Mouse (Mus musculus): ENCODE data around the gene Ube2j1. TPM values are rescaled to one million over a fixed set of nuclear protein-coding genes. Genes with fewer than 3 reads are reported as not detected.

Ube2j1 gene
- total and polyA plus RNA-seq, 3 experiments: 64.3 to 122 (median 93.0) TPM

DNA sequence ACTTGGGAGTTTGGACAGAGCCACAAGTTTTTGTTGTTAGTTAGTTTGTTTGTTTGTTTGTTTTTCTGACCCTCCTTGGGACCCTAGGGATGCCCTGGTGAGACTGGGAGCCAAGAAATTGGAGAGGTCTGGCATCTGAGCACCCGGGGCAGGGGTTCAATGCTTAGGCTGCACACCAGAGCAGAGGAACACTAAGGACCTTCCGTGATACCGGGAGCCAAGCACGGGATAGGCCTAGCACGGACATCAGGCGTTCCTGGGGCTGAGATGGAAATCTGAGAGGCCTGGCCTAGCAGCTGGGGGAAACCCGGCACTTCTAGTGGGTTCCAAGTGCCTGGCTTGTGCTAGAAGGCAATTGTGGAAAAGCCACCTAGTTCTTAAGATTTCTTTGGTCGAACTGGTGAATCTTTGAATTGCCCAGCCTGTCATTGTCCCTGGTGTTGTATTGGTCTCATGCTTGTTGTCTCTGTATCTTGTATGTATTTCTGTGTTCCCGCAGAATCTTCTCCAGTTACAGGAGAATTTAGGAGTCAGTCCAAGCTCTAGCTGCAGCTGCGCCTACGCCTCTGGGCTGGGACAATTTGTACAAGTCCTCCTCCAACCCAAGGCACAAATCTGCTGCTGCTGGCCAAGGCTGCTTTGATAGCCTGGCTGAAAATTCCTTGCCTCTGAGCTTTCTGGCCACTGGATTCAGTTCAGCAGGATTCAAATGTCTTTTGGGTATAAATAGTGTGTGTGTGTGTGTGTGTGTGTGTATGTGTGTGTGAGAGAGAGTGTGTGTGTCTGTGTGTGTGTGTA is 26.9 kb downstream of the Ube2j1 start:
- no peak for DNase-seq (ENCODE audit: extremely low read depth)
- Histone ChIP-seq H3K4me1 (ENCODE audit: control insufficient read depth in 1 of 2, insufficient read depth in 2 of 2) (peaks cover 12 to 41% of the 10 kb centered on the region in 2 experiments), H3K9ac (ENCODE audit: insufficient read depth, low read depth) (no peak overlapping the region), H3K79me2 (replicated peaks; ENCODE audit: control insufficient read depth, extremely low read depth, insufficient read depth, poor library complexity, severe bottlenecking) (no peaks in the 10 kb centered on the region), H3K27me3 (replicated peaks) (no peaks in the 10 kb centered on the region), H3K9me3 (replicated peaks; ENCODE audit: low read length) (no peaks in the 10 kb centered on the region), H3K36me3 (replicated peaks in 1 of 2; ENCODE audit: control insufficient read depth in 1 of 2, insufficient read depth in 1 of 2, low read length in 1 of 2) (peaks cover 0 to 2% of the 10 kb centered on the region in 2 experiments), H3K4me3 (replicated peaks in 1 of 3; ENCODE audit: low read depth in 2 of 3, low read length in 2 of 3, poor library complexity in 1 of 3) (no peak overlapping the region), H3K4me2 (ENCODE audit: insufficient read depth, low read depth, poor library complexity, severe bottlenecking) (no peak overlapping the region), H3K27ac (ENCODE audit: insufficient read depth, low read depth) (no peak overlapping the region)
- dilution Hi-C loops (cut with MboI; ENCODE audit: extremely low pct_ligation_motif_present, extremely low pct_unique_long_range_greater_than_20kb, low sequenced_read_pairs): no loop called here
- in situ Hi-C loops (cut with MboI; ENCODE audit: low pct_ligation_motif_present, low pct_unique_long_range_greater_than_20kb, low sequenced_read_pairs): no loop called here
- no peak for TF ChIP-seq UBTF (IDR thresholded peaks at IDR 0.05; ENCODE audit: low read depth, low read length)
- TF ChIP-seq GABPA (IDR thresholded peaks at IDR 0.05; ENCODE audit: insufficient replicate concordance, low read depth, low read length): no peak
- no peak for TF ChIP-seq E2F4 (IDR thresholded peaks at IDR 0.05; ENCODE audit: insufficient replicate concordance, low read depth, low read length)
- no peak for TF ChIP-seq HCFC1 (IDR thresholded peaks at IDR 0.05; ENCODE audit: low read depth, low read length)
- no peak for TF ChIP-seq MEF2A (IDR thresholded peaks at IDR 0.05; ENCODE audit: borderline replicate concordance, low read depth, low read length)
- TF ChIP-seq MXI1 (IDR thresholded peaks at IDR 0.05; ENCODE audit: low read depth, low read length): no peak
- TF ChIP-seq ETS1 (conservative IDR thresholded peaks at IDR 0.05; ENCODE audit: low read depth, low read length): no peak
- TF ChIP-seq IRF4 (IDR thresholded peaks at IDR 0.05; ENCODE audit: low read depth, low read length): no peak

DNA sequence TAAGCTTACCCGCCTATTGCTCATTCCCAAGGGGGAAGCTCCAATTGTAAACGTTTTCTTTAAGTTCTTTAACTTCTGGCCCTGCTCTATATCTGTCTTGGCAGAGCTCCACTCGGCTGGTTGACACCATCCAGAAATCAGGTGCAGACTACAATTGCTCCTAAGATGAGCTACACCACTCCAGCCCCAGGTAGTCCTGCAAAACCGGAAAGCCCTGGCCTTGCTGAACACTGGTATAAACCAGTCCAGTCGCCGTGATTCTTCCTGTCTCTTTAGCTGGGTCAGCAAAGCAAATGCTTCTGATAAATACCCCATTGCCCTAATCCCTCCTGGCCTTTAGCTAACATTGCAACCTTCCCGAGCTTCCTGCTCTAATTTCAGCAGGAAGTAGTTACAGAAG is 29.9 kb downstream of the Ube2j1 start:
- H3K79me2 ChIP-seq (replicated peaks; ENCODE audit: control insufficient read depth, extremely low read depth, insufficient read depth, poor library complexity, severe bottlenecking): no peaks in the 10 kb centered on the region
- peaks cover 2 to 13% of the 10 kb centered on the region in 2 experiments; a peak in 3 of 4 replicates for H3K4me1 ChIP-seq (ENCODE audit: control insufficient read depth in 1 of 2, insufficient read depth in 2 of 2)
- no peak overlapping the region for H3K4me2 ChIP-seq (ENCODE audit: insufficient read depth, low read depth, poor library complexity, severe bottlenecking)
- no peaks in the 10 kb centered on the region for H3K36me3 ChIP-seq (replicated peaks in 1 of 2; ENCODE audit: control insufficient read depth in 1 of 2, insufficient read depth in 1 of 2, low read length in 1 of 2)
- H3K9ac ChIP-seq (ENCODE audit: insufficient read depth, low read depth): no peak overlapping the region
- H3K27me3 ChIP-seq (replicated peaks): no peaks in the 10 kb centered on the region
- H3K27ac ChIP-seq (ENCODE audit: insufficient read depth, low read depth): no peak overlapping the region
- dilution Hi-C loops (cut with MboI; ENCODE audit: extremely low pct_ligation_motif_present, extremely low pct_unique_long_range_greater_than_20kb, low sequenced_read_pairs): no loop called here
- H3K4me3 ChIP-seq (replicated peaks in 1 of 3; ENCODE audit: low read depth in 2 of 3, low read length in 2 of 3, poor library complexity in 1 of 3): no peak overlapping the region
- TF ChIP-seq MXI1 (IDR thresholded peaks at IDR 0.05; ENCODE audit: low read depth, low read length) (no peak), CHD1 (IDR thresholded peaks at IDR 0.05; ENCODE audit: low read depth, low read length) (no peak), USF1 (IDR thresholded peaks at IDR 0.05; ENCODE audit: low read depth, low read length) (no peak), USF2 (conservative IDR thresholded peaks at IDR 0.05; ENCODE audit: low read depth, low read length) (no peak), CHD2 (IDR thresholded peaks at IDR 0.05; ENCODE audit: low read length) (no peak), KAT2A (IDR thresholded peaks at IDR 0.05; ENCODE audit: insufficient replicate concordance, low read length) (no peak), POLR2AphosphoS2 (IDR thresholded peaks at IDR 0.05; ENCODE audit: low read depth, low read length) (no peak)
- in situ Hi-C loops (cut with MboI; ENCODE audit: low pct_ligation_motif_present, low pct_unique_long_range_greater_than_20kb, low sequenced_read_pairs): no loop called here
- no peaks in the 10 kb centered on the region for H3K9me3 ChIP-seq (replicated peaks; ENCODE audit: low read length)
- no peak for DNase-seq (ENCODE audit: extremely low read depth)

All from CH12.LX (cell line).